Mouse (Mus musculus) kidney, embryonic 15.5 days (tissue): ENCODE results near the gene Taldo1. TPM values are rescaled to one million over a fixed set of nuclear protein-coding genes. Genes with fewer than 3 reads are reported as not detected.
"Not testable (repeated sequence)": the region's sequence is repeated elsewhere in the genome, so short reads cannot be mapped to it uniquely, and the experiment has no call there.

ENCODE experiments used
- ATAC-seq: fragments of 200-750 bp; cut with Nextera tagmentation; replicated peaks from 2 replicates; pipeline ENCODE4 v1.8.0; 2017; ENCODE audit warnings: moderate TSS enrichment; ENCODE audit not compliant: low FRiP score
- H3K27ac ChIP-seq: fragments of 300-500 bp; sonication (generic); 2 replicates; pipeline ENCODE4 v1.5.1; 2015; ENCODE audit warnings: mild to moderate bottlenecking, inconsistent platforms
- H3K27me3 ChIP-seq: fragments of 300-500 bp; sonication (generic); 2 replicates; pipeline ENCODE4 v1.6.1; 2015; ENCODE audit warnings: inconsistent platforms
- H3K36me3 ChIP-seq: fragments of 300-500 bp; sonication (generic); 2 replicates; pipeline ENCODE4 v1.6.1; 2015; ENCODE audit warnings: inconsistent platforms
- H3K4me1 ChIP-seq: fragments of 300-500 bp; sonication (generic); 2 replicates; pipeline ENCODE4 v1.6.1; 2015; ENCODE audit warnings: inconsistent platforms
- H3K4me2 ChIP-seq: fragments of 300-500 bp; sonication (generic); 2 replicates; pipeline ENCODE4 v1.6.1; 2015; ENCODE audit warnings: moderate library complexity, mild to moderate bottlenecking, inconsistent platforms
- H3K4me3 ChIP-seq: fragments of 300-500 bp; sonication (generic); replicated peaks from 2 replicates; pipeline ENCODE4 v1.5.1; 2015; ENCODE audit warnings: mild to moderate bottlenecking, inconsistent platforms
- H3K9ac ChIP-seq: fragments of 300-500 bp; sonication (generic); 2 replicates; pipeline ENCODE4 v1.6.1; 2015; ENCODE audit warnings: mild to moderate bottlenecking, inconsistent platforms
- H3K9me3 ChIP-seq: fragments of 300-500 bp; sonication (generic); replicated peaks from 2 replicates; pipeline ENCODE4 v1.6.1; 2016; ENCODE audit warnings: inconsistent platforms
- WGBS: fragments of 180-500 bp; shearing (Covaris S2); methylation state at CpG from one replicate; pipeline ENCODE4 v1.1.7; 2015; ENCODE audit warnings: mixed read lengths; 5-methylcytosine and 5-hydroxymethylcytosine counted together
- polyA plus RNA-seq: library from polyadenylated mRNA; unstranded; fragments of >200 nt; fragmentation: Nextera tagmentation; extraction: Ambion mirVana; gene quantifications from 2 replicates; pipeline ENCODE4 v1.2.1, GENCODE M21; 2015

Gene Taldo1
- polyA plus RNA-seq, 1 experiment from 2014 or later = 353 TPM

DNA sequence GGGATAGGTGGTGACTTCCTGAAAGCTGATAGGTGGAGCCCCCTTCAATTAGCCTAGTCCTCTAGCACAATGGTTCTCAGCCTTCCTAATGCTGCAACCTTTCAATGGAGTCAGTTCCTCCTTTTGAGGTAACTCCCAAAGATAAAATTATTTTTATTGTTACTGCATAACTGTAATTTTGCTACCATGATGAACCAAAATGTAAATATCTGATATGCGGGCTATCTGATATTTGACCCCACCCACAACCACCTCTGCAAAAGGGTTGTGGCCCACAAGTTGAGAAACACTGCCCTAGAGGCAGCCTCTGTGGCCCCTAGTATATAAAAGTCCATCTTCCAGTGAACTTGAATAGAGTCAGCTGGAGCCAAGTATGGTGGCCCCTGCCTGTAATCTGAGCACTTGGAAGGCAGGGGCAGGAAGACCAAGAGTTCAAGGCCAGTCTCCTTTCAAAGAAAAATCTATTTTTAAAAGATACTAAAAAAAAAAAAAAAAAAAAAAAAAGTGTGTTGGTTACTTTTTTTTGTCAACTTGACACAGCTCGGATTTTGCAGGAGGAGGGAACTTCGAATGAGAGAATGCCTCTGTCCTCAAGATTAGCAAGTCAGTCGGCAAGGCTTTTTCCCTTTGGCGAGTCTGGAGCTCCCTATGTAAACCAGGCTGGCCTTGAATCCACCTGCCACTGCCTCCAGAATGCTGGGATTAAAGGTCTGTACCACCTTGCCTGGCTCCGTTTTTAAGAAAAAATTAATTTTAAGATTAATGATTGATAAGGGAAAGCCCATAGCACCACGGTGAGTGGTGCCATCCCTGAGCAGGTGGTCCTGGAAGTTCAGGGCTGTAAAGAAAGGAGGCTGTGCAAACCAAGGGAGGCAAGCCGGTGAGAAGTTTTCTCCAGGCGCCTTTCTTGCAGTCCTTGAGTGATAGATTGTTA lies 1.4 kb upstream of the Taldo1 start:
- no peak overlapping the region for H3K4me3 ChIP-seq
- H3K9ac ChIP-seq = no peak overlapping the region
- 0 out of 2 replicates have a peak, but pooled peaks cover 5% of the 10 kb centered on the region for H3K27me3 ChIP-seq
- H3K9me3 ChIP-seq = no peaks in the 10 kb centered on the region
- H3K4me1 ChIP-seq = peaks cover 22% of the 10 kb centered on the region
- no peak for ATAC-seq
- no peak overlapping the region for H3K27ac ChIP-seq
- WGBS = 53% methylated on average over 9 of the region's 9 CpGs
- H3K36me3 ChIP-seq = peaks cover under 1% of the 10 kb centered on the region; the same call in 1 of the 2 replicates
- H3K4me2 ChIP-seq = peak overlapping the region; percentile 94

DNA sequence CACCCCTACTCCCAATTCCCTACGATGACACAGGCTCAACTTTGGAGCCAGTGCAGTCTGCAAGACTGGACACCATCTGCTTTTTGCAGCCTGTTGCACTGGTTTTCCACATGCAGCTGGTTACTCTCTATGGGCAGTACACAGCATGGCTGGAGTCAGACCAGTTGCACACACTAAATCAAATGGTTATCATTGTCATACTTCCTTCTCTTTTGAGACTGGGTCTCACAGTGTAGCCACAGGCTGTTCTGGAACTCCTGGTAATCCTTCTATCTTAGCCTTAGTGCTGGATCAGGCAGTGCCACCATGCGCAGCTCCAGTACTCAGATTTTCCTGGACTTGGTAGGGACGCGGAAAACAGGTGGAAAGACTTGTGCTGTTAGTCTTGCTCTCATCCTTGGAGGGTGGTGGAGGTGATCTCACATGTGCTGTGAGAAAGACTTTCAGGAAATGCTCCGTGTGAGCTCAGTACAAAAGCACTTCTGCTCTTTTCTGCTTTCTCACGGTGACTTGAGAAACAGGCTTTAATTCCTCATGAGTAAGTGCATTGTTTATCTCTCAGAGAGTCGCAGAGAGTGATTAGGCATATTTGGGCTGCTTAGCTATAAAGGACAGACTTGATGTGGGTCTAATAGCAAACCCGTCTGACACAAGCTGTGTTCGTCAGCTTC lies 688 bp downstream of the Taldo1 start:
- H3K4me1 ChIP-seq = peaks cover 22% of the 10 kb centered on the region
- H3K4me2 ChIP-seq = peak overlapping the region; percentile 94
- H3K4me3 ChIP-seq = peak overlapping the region; percentile 78
- H3K9ac ChIP-seq = peak overlapping the region; percentile 56
- H3K27me3 ChIP-seq = 0 out of 2 replicates have a peak, but pooled peaks cover 5% of the 10 kb centered on the region
- peaks cover 19% of the 10 kb centered on the region for H3K36me3 ChIP-seq
- no peak for ATAC-seq
- WGBS = 35% methylated on average over 9 of the region's 9 CpGs
- peak overlapping the region; percentile 89 for H3K27ac ChIP-seq
- no peaks in the 10 kb centered on the region for H3K9me3 ChIP-seq

DNA sequence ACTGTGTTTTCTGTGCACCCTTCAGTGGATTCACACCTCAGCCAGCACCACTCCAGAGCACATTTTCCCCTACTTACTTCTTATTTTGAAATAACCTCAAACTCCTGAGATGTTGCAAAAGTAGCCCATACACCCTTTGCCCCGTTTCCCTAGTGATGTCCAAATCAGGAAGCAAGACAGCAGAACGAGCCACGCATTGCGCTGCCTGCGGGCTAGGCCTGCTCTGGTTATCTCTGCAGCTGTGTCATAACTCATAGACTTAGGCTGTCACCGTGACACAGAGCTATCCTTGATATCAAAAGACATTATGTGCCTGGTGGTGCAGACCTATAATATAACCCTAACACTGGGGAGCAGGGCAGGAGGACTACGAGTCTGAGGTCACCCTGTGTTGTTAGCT lies 2.2 kb downstream of the Taldo1 start:
- ATAC-seq = no peak
- H3K36me3 ChIP-seq = peaks cover 33% of the 10 kb centered on the region
- H3K4me3 ChIP-seq = no peak overlapping the region
- WGBS = 85% methylated on average over 7 of the region's 7 CpGs
- no peak overlapping the region for H3K4me2 ChIP-seq
- no peak overlapping the region for H3K27ac ChIP-seq
- peaks cover 22% of the 10 kb centered on the region for H3K4me1 ChIP-seq
- H3K9me3 ChIP-seq = no peaks in the 10 kb centered on the region
- no peak overlapping the region for H3K9ac ChIP-seq
- 0 out of 2 replicates have a peak, but pooled peaks cover 3% of the 10 kb centered on the region for H3K27me3 ChIP-seq

DNA sequence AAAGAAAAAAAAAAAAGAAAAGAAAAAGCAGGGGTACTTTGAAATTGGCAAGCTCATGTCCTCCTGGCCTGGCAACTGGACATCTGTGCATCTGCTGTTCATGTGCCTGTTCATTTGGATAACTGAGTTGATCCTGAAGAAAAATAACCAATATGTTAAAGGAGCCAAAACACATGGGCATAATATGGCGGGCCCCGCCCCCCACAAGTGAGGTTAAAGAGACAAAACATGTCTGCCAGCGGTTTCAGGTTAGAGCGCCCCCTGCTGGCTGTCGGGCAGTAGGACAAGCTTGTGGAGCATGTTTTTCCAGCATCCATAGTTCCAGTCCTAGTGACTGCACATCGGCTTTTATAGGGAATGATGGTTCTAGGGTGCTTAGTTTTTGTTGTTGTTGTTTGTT lies 2.8 kb downstream of the Taldo1 start:
- H3K4me3 ChIP-seq = no peak overlapping the region
- WGBS = 28% methylated on average over 6 of the region's 6 CpGs
- ATAC-seq = no peak

DNA sequence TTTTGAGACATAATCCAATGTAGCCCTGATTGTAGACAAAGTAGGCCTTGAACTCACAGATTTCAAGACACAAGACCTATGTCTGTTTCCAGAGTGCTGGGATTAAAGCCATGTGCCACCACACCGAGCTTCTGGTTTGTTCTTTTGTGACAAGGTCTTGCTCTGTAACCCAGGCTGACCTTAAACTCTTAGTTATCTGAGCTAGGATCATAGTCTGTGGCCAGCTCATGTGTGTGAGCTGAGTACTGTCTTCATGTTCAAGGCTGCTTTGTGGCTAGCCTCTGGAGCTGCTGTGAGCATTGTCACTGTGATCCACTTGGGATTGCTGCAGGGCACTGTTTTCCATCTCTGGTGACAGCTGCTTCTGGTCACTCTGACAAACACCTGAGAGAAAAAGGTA lies 3.3 kb downstream of the Taldo1 start:
- Histone ChIP-seq H3K4me3 (no peak overlapping the region), H3K36me3 (peaks cover 45% of the 10 kb centered on the region), H3K4me2 (no peak overlapping the region), H3K9ac (no peak overlapping the region), H3K27ac (no peak overlapping the region), H3K9me3 (no peaks in the 10 kb centered on the region), H3K27me3 (no peaks in the 10 kb centered on the region), H3K4me1 (peaks cover 22% of the 10 kb centered on the region)
- no peak for ATAC-seq
- WGBS = 71% methylated on average over 1 of the region's 1 CpGs

More for the DNA sequence above, 2.8 kb downstream of the Taldo1 start:
- H3K9me3 ChIP-seq = no peaks in the 10 kb centered on the region
- peaks cover 22% of the 10 kb centered on the region for H3K4me1 ChIP-seq
- H3K36me3 ChIP-seq = peaks cover 39% of the 10 kb centered on the region
- H3K27me3 ChIP-seq = no peaks in the 10 kb centered on the region
- H3K4me2 ChIP-seq = no peak overlapping the region
- no peak overlapping the region for H3K9ac ChIP-seq
- no peak overlapping the region for H3K27ac ChIP-seq

DNA sequence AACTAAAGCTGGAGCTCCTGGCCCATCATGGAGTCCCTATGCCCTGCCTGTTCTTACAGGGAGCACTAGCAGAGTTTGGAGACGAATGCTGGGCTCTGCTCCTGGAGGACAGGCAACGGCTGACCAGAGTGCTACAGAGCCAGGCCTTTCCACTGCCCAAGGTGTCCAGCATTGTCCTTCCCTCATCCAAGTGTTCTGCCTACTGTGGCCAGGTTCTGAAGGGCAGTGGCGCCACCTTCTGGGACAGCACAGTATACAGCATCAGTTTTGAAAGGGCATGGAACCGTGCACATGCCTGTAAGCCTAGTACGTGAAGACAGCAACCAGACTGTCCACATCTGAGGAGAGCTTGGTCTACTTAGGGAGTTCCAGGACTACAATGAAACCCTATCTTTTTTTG lies 11.3 kb downstream of the Taldo1 start:
- Histone ChIP-seq H3K36me3 (peaks cover 71% of the 10 kb centered on the region), H3K27me3 (no peaks in the 10 kb centered on the region), H3K9ac (no peak overlapping the region), H3K4me2 (no peak overlapping the region), H3K27ac (no peak overlapping the region), H3K4me3 (no peak overlapping the region), H3K4me1 (no peaks in the 10 kb centered on the region), H3K9me3 (no peaks in the 10 kb centered on the region)
- peak; percentile 77 for ATAC-seq
- WGBS = 47% methylated on average over 5 of the region's 5 CpGs

DNA sequence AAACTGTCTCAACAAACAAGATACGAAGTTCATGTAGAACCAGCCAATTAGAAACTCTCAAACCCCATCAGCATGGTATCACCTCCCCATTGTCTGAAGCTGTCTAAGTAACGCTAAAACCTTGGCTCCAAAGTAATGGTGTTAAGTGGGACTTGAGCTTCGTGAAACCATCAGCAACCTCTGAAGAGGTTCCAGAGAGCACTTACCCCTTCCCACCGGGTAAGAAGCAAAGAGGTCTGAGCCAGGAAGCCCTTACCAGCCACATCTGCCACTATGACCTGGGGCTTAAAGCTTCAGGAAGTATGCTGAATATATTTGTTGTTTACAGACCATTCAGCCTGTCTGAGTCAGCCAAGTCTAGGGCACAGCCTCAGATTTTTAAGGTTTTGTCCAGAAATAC lies 13.5 kb downstream of the Taldo1 start:
- WGBS = 79% methylated on average over 4 of the region's 4 CpGs
- peaks cover 3% of the 10 kb centered on the region for H3K4me1 ChIP-seq
- no peak overlapping the region for H3K4me2 ChIP-seq
- peaks cover 69% of the 10 kb centered on the region for H3K36me3 ChIP-seq
- H3K27me3 ChIP-seq = no peaks in the 10 kb centered on the region
- ATAC-seq = no peak
- H3K9ac ChIP-seq = no peak overlapping the region
- H3K4me3 ChIP-seq = no peak overlapping the region
- H3K9me3 ChIP-seq = no peaks in the 10 kb centered on the region
- no peak overlapping the region for H3K27ac ChIP-seq

DNA sequence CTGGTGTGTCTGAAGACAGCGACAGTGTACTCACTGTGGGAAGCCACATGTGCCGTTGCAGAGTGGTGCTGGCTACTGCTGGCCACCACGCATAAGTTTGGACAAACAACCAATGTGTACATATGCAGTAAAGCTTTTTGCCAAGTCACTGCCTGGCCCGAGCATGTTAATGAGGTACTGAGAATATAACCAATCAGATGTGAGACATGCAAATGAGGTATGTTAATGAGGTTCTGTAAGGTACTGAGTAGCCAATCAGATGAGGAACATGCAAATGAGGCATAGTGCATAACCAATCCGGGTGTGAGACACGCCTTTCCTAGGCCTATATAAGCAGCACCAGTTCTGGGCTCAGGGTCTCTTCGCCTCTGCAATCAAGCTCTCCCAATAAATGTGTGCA lies 15.7 kb downstream of the Taldo1 start:
- not testable (repeated sequence) for ATAC-seq, H3K27me3 ChIP-seq, H3K4me2 ChIP-seq, H3K9me3 ChIP-seq, H3K4me3 ChIP-seq, H3K27ac ChIP-seq, H3K9ac ChIP-seq
- Histone ChIP-seq H3K36me3 (peaks cover 59% of the 10 kb centered on the region), H3K4me1 (peaks cover 11% of the 10 kb centered on the region)
- 96% methylated on average over 7 of the region's 7 CpGs for WGBS

DNA sequence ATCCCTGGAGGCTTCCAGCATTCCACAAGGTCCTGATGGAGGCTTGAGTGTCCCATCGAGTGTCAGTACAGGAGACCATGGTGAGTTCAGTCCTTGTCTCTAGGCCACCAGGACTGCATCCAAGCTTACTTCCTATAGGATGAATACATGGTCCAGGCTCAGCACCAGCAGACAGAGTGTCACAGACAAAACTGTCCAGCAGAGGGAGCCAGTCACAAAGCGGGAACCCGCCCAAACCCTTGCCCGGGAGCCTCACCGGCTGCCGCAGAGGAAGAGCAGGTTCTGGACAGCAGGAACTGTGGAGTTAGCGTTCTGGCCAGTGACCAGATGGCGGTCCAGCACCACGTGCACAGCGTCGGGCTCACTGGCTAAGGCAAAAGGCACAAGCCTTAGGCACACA lies 16.8 kb downstream of the Taldo1 start:
- Histone ChIP-seq H3K36me3 (peaks cover 49% of the 10 kb centered on the region), H3K4me2 (no peak overlapping the region), H3K4me3 (no peak overlapping the region), H3K4me1 (peaks cover 17% of the 10 kb centered on the region), H3K27ac (no peak overlapping the region), H3K27me3 (no peaks in the 10 kb centered on the region), H3K9ac (no peak overlapping the region), H3K9me3 (no peaks in the 10 kb centered on the region)
- WGBS = 11% methylated on average over 11 of the region's 11 CpGs
- ATAC-seq = peak; percentile 68

DNA sequence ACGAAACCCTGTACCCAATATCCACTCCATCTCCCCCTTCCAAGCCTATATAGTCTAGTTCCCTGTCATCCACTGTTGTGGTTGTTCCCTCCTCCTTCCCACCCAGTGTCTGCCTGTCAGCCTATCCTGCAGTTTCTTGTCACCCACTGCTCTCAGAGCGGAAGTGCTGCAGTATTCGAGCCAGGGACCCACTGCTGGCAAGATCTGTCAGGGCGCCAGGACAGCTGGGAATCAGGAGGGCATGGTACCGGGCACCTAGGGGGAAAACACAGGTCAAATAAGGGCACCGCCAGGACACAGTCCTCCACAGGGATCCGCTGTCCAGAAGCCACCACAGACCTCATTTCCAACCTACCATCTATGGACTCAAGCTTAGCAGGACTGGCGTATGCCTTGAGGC lies 18.6 kb downstream of the Taldo1 start:
- Histone ChIP-seq H3K9me3 (no peaks in the 10 kb centered on the region), H3K4me1 (peaks cover 27% of the 10 kb centered on the region), H3K4me2 (no peak overlapping the region), H3K4me3 (no peak overlapping the region), H3K27me3 (no peaks in the 10 kb centered on the region), H3K9ac (no peak overlapping the region), H3K27ac (no peak overlapping the region), H3K36me3 (peaks cover 44% of the 10 kb centered on the region)
- WGBS = 92% methylated on average over 8 of the region's 8 CpGs
- no peak for ATAC-seq

DNA sequence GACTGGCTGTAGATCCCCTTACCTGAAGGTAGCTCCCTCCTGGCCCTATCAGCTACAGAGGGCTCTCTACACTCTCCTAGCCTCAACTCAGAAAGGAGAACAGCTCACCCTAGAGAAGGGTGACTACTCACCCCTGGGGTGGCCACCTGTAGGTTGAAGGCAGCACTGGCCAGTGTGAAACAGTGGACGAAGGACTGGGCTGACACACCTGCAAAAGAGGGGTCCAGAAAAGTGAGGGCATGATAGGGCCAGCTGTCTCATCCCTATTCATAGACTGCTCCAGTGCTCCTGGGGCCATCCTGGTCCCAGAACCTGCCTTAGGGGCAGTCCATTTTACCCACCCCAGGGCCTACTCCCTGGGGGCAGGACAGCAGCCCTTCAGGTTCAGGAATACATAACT lies 19.7 kb downstream of the Taldo1 start:
- H3K4me1 ChIP-seq = peaks cover 27% of the 10 kb centered on the region
- WGBS = 100% methylated on average over 1 of the region's 1 CpGs
- H3K4me2 ChIP-seq = no peak overlapping the region
- H3K27me3 ChIP-seq = no peaks in the 10 kb centered on the region
- H3K27ac ChIP-seq = no peak overlapping the region
- H3K9ac ChIP-seq = no peak overlapping the region
- peaks cover 41% of the 10 kb centered on the region for H3K36me3 ChIP-seq
- H3K9me3 ChIP-seq = no peaks in the 10 kb centered on the region
- no peak for ATAC-seq
- H3K4me3 ChIP-seq = no peak overlapping the region

DNA sequence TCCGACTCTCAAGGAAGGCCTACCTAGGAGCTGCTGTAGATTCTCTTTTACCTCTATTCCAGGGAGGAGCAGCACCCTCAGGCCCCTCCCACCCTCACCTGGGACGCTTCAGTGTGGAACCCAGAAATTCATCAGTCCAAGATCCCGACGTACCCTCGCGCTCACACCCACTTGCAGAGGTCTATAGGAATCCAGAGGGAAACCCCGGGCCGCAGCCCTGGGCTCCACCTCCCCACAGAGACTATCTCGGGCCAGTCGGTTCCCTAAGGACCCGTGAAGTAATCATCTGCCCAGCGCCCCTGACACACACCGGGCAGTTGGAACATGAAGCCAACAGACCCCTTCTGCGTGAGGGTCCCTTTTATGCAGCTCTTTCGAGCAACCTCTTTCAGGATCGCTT lies 21.3 kb downstream of the Taldo1 start:
- 3% methylated on average over 16 of the region's 16 CpGs for whole genome bisulfite sequencing
- Histone ChIP-seq H3K4me2 (peak overlapping the region; percentile 84), H3K9ac (peak overlapping the region; percentile 79), H3K4me1 (peaks cover 27% of the 10 kb centered on the region), H3K9me3 (no peaks in the 10 kb centered on the region), H3K4me3 (peak overlapping the region; percentile 75), H3K27ac (peak overlapping the region; percentile 88), H3K27me3 (no peaks in the 10 kb centered on the region), H3K36me3 (peaks cover 31% of the 10 kb centered on the region)
- ATAC-seq = peak; percentile 16
